Mouse (Mus musculus) heart, postnatal 0 days (tissue): ENCODE data around the gene Igsf21.

Experiments
- CTCF ChIP-seq: IDR thresholded peaks from 2 replicates; pipeline ENCODE4 v1.5.1; 2016; ENCODE audit warnings: antibody characterized with exemption, control low read depth, low read depth
- EP300 ChIP-seq: IDR thresholded peaks from 2 replicates; pipeline ENCODE4 v1.6.1; 2016; ENCODE audit warnings: antibody characterized with exemption, low read depth

- TF ChIP-seq CTCF: no peak
- no peak for TF ChIP-seq EP300
Measured at GRCm38 (mm10) chr4:140088711-140089440, 157.7 kb downstream of the Igsf21 start.
